Mouse (Mus musculus) bone marrow macrophage, adult 2 months (primary cell): Measurements from ENCODE around the gene Ccl12.

Experiments
- CTCF ChIP-seq: IDR thresholded peaks from 2 replicates; pipeline ENCODE4 v1.5.1; 2012; ENCODE audit warnings: low read depth, mild to moderate bottlenecking, low read length, moderate library complexity
- POLR2A ChIP-seq: IDR thresholded peaks from 2 replicates; pipeline ENCODE4 v1.6.1; 2012; ENCODE audit warnings: mild to moderate bottlenecking, low read depth, low read length, borderline replicate concordance

DNA sequence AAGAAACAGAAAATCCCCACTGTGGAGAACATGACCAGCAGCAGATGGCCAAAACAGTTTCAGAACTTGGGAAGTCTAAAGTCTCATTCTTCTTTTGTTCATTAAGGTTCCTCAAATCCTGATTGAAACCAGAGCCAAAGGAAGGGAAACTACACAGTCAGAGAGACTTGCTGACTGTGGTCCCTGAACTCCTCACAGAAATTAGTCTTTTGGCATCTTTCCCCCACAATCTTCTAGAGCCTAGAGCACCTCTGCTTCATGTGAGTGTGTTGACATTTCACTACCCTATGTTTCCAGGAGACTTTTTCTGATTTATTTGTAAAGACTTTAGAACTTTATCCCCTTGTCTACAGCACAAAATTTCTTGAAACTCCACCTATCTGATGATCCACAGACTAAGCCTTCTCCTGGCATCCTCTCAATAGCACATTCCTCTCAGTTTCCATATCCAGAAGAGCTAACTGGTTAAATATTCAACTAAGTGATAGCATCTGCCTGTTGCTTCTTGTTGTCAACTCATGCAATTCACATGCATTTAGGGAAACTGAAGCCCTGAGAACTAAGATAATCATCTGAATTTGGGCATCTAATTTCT, 23.4 kb upstream of the Ccl12 start:
- TF ChIP-seq CTCF: no peak
- no peak for TF ChIP-seq POLR2A
